Mouse (Mus musculus) regulatory T cell (primary cell): ENCODE measurements around the gene Clk4.

Experiments used
- in situ Hi-C: fragments of 300-600 bp; cut with MboI, MseI; formaldehyde crosslinking; loops from one replicate; pipeline ENCODE4 v1.15.1; 2025; ENCODE audit warnings: high pct_unique_total_duplicates

Clk4 gene

GRCm38 (mm10) chr11:51261680-51262219 is at the start of gene Clk4:
Clk4 (plus strand) TSS chr11:51261730.
- in situ Hi-C loops: loop anchor here (10.0 kb wide), 1 partner anchor 347 kb away; the partner anchor contains the start of gene Zfp2

- in situ Hi-C loops: no loop called here
Measured at GRCm38 (mm10) chr11:51214021-51214420, 47.5 kb upstream of the Clk4 start.

- in situ Hi-C loops: no loop called here
Measured at GRCm38 (mm10) chr11:51219396-51219980, 42.0 kb upstream of the Clk4 start.

- in situ Hi-C loops: no loop called here
Measured at GRCm38 (mm10) chr11:51220308-51220707, 41.2 kb upstream of the Clk4 start, which contains the start of gene Gm12569. Gm12569 (plus strand) TSS chr11:51220473.

GRCm38 (mm10) chr11:51227104-51227503 is 34.4 kb upstream of the Clk4 start:
- in situ Hi-C loops: no loop called here

- in situ Hi-C loops: no loop called here
Measured at GRCm38 (mm10) chr11:51234626-51235025, 26.9 kb upstream of the Clk4 start.

- in situ Hi-C loops: no loop called here
Measured at GRCm38 (mm10) chr11:51242897-51243296, 18.6 kb upstream of the Clk4 start.

GRCm38 (mm10) chr11:51257006-51257405 is 4.5 kb upstream of the Clk4 start:
- in situ Hi-C loops: no loop called here

GRCm38 (mm10) chr11:51262342-51263285 is 1.1 kb downstream of the Clk4 start, which contains the start of gene BC049762:
BC049762 (minus strand) TSS chr11:51263046.
- in situ Hi-C loops: loop anchor here (10.0 kb wide), 1 partner anchor 348 kb away; the partner anchor contains the start of gene Zfp2

GRCm38 (mm10) chr11:51263286-51263831 is 1.8 kb downstream of the Clk4 start:
- in situ Hi-C loops: loop anchor here (10.0 kb wide), 1 partner anchor 349 kb away; the partner anchor contains the start of gene Zfp2

GRCm38 (mm10) chr11:51264352-51264751 is 2.8 kb downstream of the Clk4 start:
- in situ Hi-C loops: loop anchor here (10.0 kb wide), 1 partner anchor 350 kb away; the partner anchor contains the start of gene Zfp2

GRCm38 (mm10) chr11:51265326-51265725 is 3.8 kb downstream of the Clk4 start:
- in situ Hi-C loops: loop anchor here (10.0 kb wide), 1 partner anchor 351 kb away; the partner anchor contains the start of gene Zfp2

- in situ Hi-C loops: no loop called here
Measured at GRCm38 (mm10) chr11:51274418-51274817, 12.9 kb downstream of the Clk4 start.

GRCm38 (mm10) chr11:51289564-51290041 is 28.1 kb downstream of the Clk4 start, which contains the start of gene Col23a1:
Col23a1 (plus strand) TSS chr11:51289920.
- in situ Hi-C loops: no loop called here

GRCm38 (mm10) chr11:51290066-51290955 is 28.8 kb downstream of the Clk4 start:
- in situ Hi-C loops: no loop called here

- in situ Hi-C loops: no loop called here
Measured at GRCm38 (mm10) chr11:51293956-51294530, 32.5 kb downstream of the Clk4 start.

GRCm38 (mm10) chr11:51295742-51296141 is 34.2 kb downstream of the Clk4 start:
- in situ Hi-C loops: no loop called here

GRCm38 (mm10) chr11:51298691-51299090 is 37.2 kb downstream of the Clk4 start:
- in situ Hi-C loops: no loop called here

- in situ Hi-C loops: loop anchor here (5.0 kb wide), 1 partner anchor 245 kb away; no protein-coding TSS in a partner anchor
Measured at GRCm38 (mm10) chr11:51302396-51302795, 40.9 kb downstream of the Clk4 start.
